Comparison of ENCODE assay signal across 8 mouse cellular contexts in genomic region chr8:126662151-126662550, GRCm38 (mm10).
DNase-seq lines count a peak whose midpoint lies in the region; ATAC-seq lines count a peak whose summit lies in the region.

No protein-coding gene starts in this region.

- DNase-seq in adrenal gland, adult (ENCODE audit: inconsistent age in 2 of 2, low spot score in 1 of 2): peak; percentile 38 to 80
- no peak for DNase-seq in adrenal gland, postnatal 25 days
- no peak for DNase-seq in lung, postnatal 36 days
- DNase-seq in layer of hippocampus, adult 18-20 months (ENCODE audit: low spot score in 2 of 2): no peak
- DNase-seq in right cerebral cortex, postnatal 36 days (ENCODE audit: low spot score in 2 of 2): no peak

- 31% methylated on average over 5 of the region's 5 CpGs for WGBS in lung, embryonic 16.5 days
- 37% methylated on average over 5 of the region's 5 CpGs for WGBS in kidney, embryonic 14.5 days
- WGBS in neural tube, embryonic 15.5 days: 42% methylated on average over 5 of the region's 5 CpGs

- no peak overlapping the region for H3K4me2 ChIP-seq in lung, embryonic 16.5 days (ENCODE audit: low read depth, low read length)
- no peak overlapping the region for H3K4me2 ChIP-seq in kidney, embryonic 14.5 days (replicated peaks; ENCODE audit: low read depth, low read length)
- H3K4me2 ChIP-seq in neural tube, embryonic 15.5 days: peak overlapping the region; percentile 31; the same call in 1 of the 2 replicates

- peak overlapping the region; percentile 98 for H3K27ac ChIP-seq in lung, embryonic 16.5 days (ENCODE audit: low read length)
- H3K27ac ChIP-seq in kidney, embryonic 14.5 days (ENCODE audit: low read depth, low read length): peak overlapping the region; percentile 90
- peak overlapping the region; percentile 95 for H3K27ac ChIP-seq in neural tube, embryonic 15.5 days (replicated peaks)

- no peaks in the 10 kb centered on the region for H3K36me3 ChIP-seq in lung, embryonic 16.5 days (ENCODE audit: control insufficient read depth, insufficient read depth, low read length)
- H3K36me3 ChIP-seq in kidney, embryonic 14.5 days (ENCODE audit: control insufficient read depth, insufficient read depth, low read length): no peaks in the 10 kb centered on the region
- no peaks in the 10 kb centered on the region for H3K36me3 ChIP-seq in neural tube, embryonic 15.5 days

- H3K4me3 ChIP-seq in lung, embryonic 16.5 days (ENCODE audit: low read length): no peak overlapping the region
- H3K4me3 ChIP-seq in kidney, embryonic 14.5 days (ENCODE audit: low read length): no peak overlapping the region
- no peak overlapping the region for H3K4me3 ChIP-seq in neural tube, embryonic 15.5 days (replicated peaks)

- no peaks in the 10 kb centered on the region for H3K27me3 ChIP-seq in lung, embryonic 16.5 days (ENCODE audit: control insufficient read depth, insufficient read depth, low read depth, low read length)
- no peaks in the 10 kb centered on the region for H3K27me3 ChIP-seq in kidney, embryonic 14.5 days (ENCODE audit: control insufficient read depth, insufficient read depth, low read length)
- H3K27me3 ChIP-seq in neural tube, embryonic 15.5 days (replicated peaks): no peaks in the 10 kb centered on the region

- H3K9ac ChIP-seq in lung, embryonic 16.5 days (ENCODE audit: low read length): peak overlapping the region; percentile 48
- no peak overlapping the region for H3K9ac ChIP-seq in kidney, embryonic 14.5 days (ENCODE audit: low read depth, low read length)
- no peak overlapping the region for H3K9ac ChIP-seq in neural tube, embryonic 15.5 days (replicated peaks)

- H3K9me3 ChIP-seq in lung, embryonic 16.5 days (ENCODE audit: control insufficient read depth, low read length): no peaks in the 10 kb centered on the region
- H3K9me3 ChIP-seq in kidney, embryonic 14.5 days (ENCODE audit: control insufficient read depth, low read length): no peaks in the 10 kb centered on the region
- H3K9me3 ChIP-seq in neural tube, embryonic 15.5 days (replicated peaks): no peaks in the 10 kb centered on the region

- no peak for ATAC-seq in lung, embryonic 16.5 days (ENCODE audit: low read depth)
- no peak for ATAC-seq in kidney, embryonic 14.5 days (ENCODE audit: low FRiP score, low TSS enrichment)
- no peak for ATAC-seq in neural tube, embryonic 15.5 days (ENCODE audit: low FRiP score)

- H3K4me1 ChIP-seq in lung, embryonic 16.5 days (replicated peaks; ENCODE audit: control insufficient read depth, insufficient read depth, low read length): peaks cover 68% of the 10 kb centered on the region
- H3K4me1 ChIP-seq in kidney, embryonic 14.5 days (ENCODE audit: control insufficient read depth, insufficient read depth, low read length): peaks cover 68% of the 10 kb centered on the region
- H3K4me1 ChIP-seq in neural tube, embryonic 15.5 days: peaks cover 80% of the 10 kb centered on the region

Comparison
In these comparisons a context has a peak if more than half of its experiments do, and no peak if none do; other contexts are left out.
1. DNase-seq: peak in adrenal gland, adult (2 of 2); none in adrenal gland, postnatal 25 days (single experiment), lung, postnatal 36 days (single experiment), layer of hippocampus, adult 18-20 months (0 of 2) and right cerebral cortex, postnatal 36 days (0 of 2).
2. Peak in every context shown above with its lines, with median percentiles within 50 percentile points of each other: H3K27ac ChIP-seq.